In the genomic region with DNA sequence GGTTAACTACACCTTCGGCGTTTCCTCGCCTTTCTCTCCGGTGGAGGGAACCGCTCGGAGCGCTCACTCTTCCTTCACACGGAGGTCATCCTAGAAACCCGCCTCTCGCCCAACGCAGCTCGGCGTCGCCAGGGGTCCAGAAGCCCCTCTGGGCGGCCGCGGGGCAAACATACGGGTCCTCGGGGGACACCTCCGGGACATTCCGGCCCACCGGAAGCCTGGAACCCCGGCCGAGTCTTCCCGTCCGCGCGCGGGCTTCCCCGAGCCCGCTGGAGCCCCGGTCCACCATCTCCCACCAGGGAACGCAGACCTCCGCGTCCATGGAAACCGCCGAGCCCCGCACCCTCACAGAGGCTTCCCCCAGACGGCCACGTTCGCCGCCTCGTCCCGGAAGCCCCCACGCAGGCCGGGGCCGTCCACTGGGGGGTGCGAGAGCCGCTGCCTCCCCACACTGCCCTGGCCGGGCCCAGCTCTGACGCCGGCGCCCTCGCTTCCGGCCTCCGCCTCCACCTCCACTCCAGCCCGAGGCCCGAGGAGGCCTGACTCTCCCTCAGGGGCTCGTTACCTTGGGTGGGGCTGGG, we compare ENCODE assay signal across 8 mouse cellular contexts. TPM values are rescaled to one million over a fixed set of nuclear protein-coding genes. Genes with fewer than 3 reads are reported as not detected.
DNase-seq lines count a peak whose midpoint lies in the region; ATAC-seq and TF ChIP-seq lines count a peak whose summit lies in the region.

No protein-coding gene starts in this region.

- no peak for DNase-seq in kidney, adult 2 months
- DNase-seq in kidney, postnatal 36 days: no peak
- DNase-seq in CH12.LX (ENCODE audit: extremely low read depth): no peak
- DNase-seq in hindbrain, postnatal 0 days (ENCODE audit: low spot score): peak; percentile 66
- DNase-seq in mesoderm, embryonic 11.5 days (ENCODE audit: low read depth, low spot score): peak; percentile 54
- no peak for DNase-seq in gastrocnemius, postnatal 10 days
- DNase-seq in layer of hippocampus, adult 9-10 months (ENCODE audit: low spot score): no peak

- H3K79me2 ChIP-seq in CH12.LX (replicated peaks; ENCODE audit: control insufficient read depth, extremely low read depth, insufficient read depth, poor library complexity, severe bottlenecking): peaks cover 44% of the 10 kb centered on the region

- H3K27me3 ChIP-seq in kidney, adult 2 months (replicated peaks; ENCODE audit: control insufficient read depth, insufficient read depth, low read length): no peaks in the 10 kb centered on the region
- no peaks in the 10 kb centered on the region for H3K27me3 ChIP-seq in CH12.LX (replicated peaks)
- H3K27me3 ChIP-seq in embryonic facial prominence, embryonic 13.5 days: no peaks in the 10 kb centered on the region
- H3K27me3 ChIP-seq in hindbrain, postnatal 0 days (ENCODE audit: insufficient read depth, low read length): no peaks in the 10 kb centered on the region

- TF ChIP-seq POLR2A in kidney, adult 2 months (IDR thresholded peaks at IDR 0.05; ENCODE audit: low read depth, low read length): no peak
- TF ChIP-seq POLR2A in CH12.LX (IDR thresholded peaks at IDR 0.05; ENCODE audit: low read depth, low read length): no peak

- H3K9ac ChIP-seq in CH12.LX (ENCODE audit: insufficient read depth, low read depth): peak overlapping the region; percentile 98
- H3K9ac ChIP-seq in embryonic facial prominence, embryonic 13.5 days: peak overlapping the region; percentile 99
- H3K9ac ChIP-seq in hindbrain, postnatal 0 days (replicated peaks; ENCODE audit: low read length): peak overlapping the region; percentile 99

- ATAC-seq in embryonic facial prominence, embryonic 13.5 days (ENCODE audit: insufficient number of reproducible peaks, insufficient read depth, low FRiP score, low TSS enrichment, low read depth): peak; percentile 89
- peak; percentile 82 for ATAC-seq in hindbrain, postnatal 0 days

- no peaks in the 10 kb centered on the region for H3K9me3 ChIP-seq in CH12.LX (replicated peaks; ENCODE audit: low read length)
- H3K9me3 ChIP-seq in embryonic facial prominence, embryonic 13.5 days: no peaks in the 10 kb centered on the region
- H3K9me3 ChIP-seq in hindbrain, postnatal 0 days (ENCODE audit: low read length): no peaks in the 10 kb centered on the region

- TF ChIP-seq RAD21 in CH12.LX (IDR thresholded peaks at IDR 0.05; ENCODE audit: low read depth, low read length): no peak

- in situ Hi-C loops in CH12.LX (cut with MboI; ENCODE audit: low pct_ligation_motif_present, low pct_unique_long_range_greater_than_20kb, low sequenced_read_pairs): loop anchor here (10.0 to 25.0 kb wide), 2 partner anchors 195 to 372 kb away; partner anchors contain the start of gene Nutf2-ps1

- no peak for TF ChIP-seq EP300 in CH12.LX (IDR thresholded peaks at IDR 0.05; ENCODE audit: low read length)

- dilution Hi-C loops in CH12.LX (cut with MboI; ENCODE audit: extremely low pct_ligation_motif_present, extremely low pct_unique_long_range_greater_than_20kb, low sequenced_read_pairs): no loop called here

- H3K4me1 ChIP-seq in kidney, adult 2 months (ENCODE audit: control insufficient read depth, insufficient read depth, low read length): peaks cover 15% of the 10 kb centered on the region
- H3K4me1 ChIP-seq in CH12.LX (ENCODE audit: control insufficient read depth in 1 of 2, insufficient read depth in 2 of 2): peaks cover 14 to 66% of the 10 kb centered on the region in 2 experiments
- peaks cover 17% of the 10 kb centered on the region for H3K4me1 ChIP-seq in embryonic facial prominence, embryonic 13.5 days
- peaks cover 6% of the 10 kb centered on the region; the same call in 1 of the 2 replicates for H3K4me1 ChIP-seq in hindbrain, postnatal 0 days (ENCODE audit: insufficient read depth, low read length)

- WGBS in kidney, adult 2 months: under 1% methylated on average over 59 of the region's 59 CpGs
- WGBS in embryonic facial prominence, embryonic 13.5 days: under 1% methylated on average over 58 of the region's 59 CpGs
- WGBS in hindbrain, postnatal 0 days: under 1% methylated on average over 59 of the region's 59 CpGs

- peaks cover 3% of the 10 kb centered on the region for H3K36me3 ChIP-seq in kidney, adult 2 months (ENCODE audit: control insufficient read depth, insufficient read depth, low read length)
- H3K36me3 ChIP-seq in CH12.LX (replicated peaks in 1 of 2; ENCODE audit: control insufficient read depth in 1 of 2, insufficient read depth in 1 of 2, low read length in 1 of 2): peaks cover 28 to 40% of the 10 kb centered on the region in 2 experiments
- peaks cover 30% of the 10 kb centered on the region for H3K36me3 ChIP-seq in embryonic facial prominence, embryonic 13.5 days
- H3K36me3 ChIP-seq in hindbrain, postnatal 0 days (ENCODE audit: insufficient read depth, low read length): peaks cover 15% of the 10 kb centered on the region; the same call in 1 of the 2 replicates

- no peak for TF ChIP-seq CTCF in kidney, adult 2 months (conservative IDR thresholded peaks at IDR 0.05; ENCODE audit: insufficient read depth, insufficient read length, low read depth, low read length)
- TF ChIP-seq CTCF in CH12.LX (conservative IDR thresholded peaks at IDR 0.05 in 1 of 2, IDR thresholded peaks at IDR 0.05 in 1 of 2; ENCODE audit: low read depth in 2 of 2, low read length in 2 of 2): peak in 1 of 2 experiments; percentile 11; a peak in 1 of 4 replicates
- no peak for TF ChIP-seq CTCF in hindbrain, postnatal 0 days (IDR thresholded peaks at IDR 0.05; ENCODE audit: low read depth)

- peak overlapping the region; percentile 90 for H3K27ac ChIP-seq in kidney, adult 2 months (ENCODE audit: insufficient read depth, low read depth, low read length)
- H3K27ac ChIP-seq in CH12.LX (ENCODE audit: insufficient read depth, low read depth): peak overlapping the region; percentile 77
- peak overlapping the region; percentile 98 for H3K27ac ChIP-seq in embryonic facial prominence, embryonic 13.5 days
- H3K27ac ChIP-seq in hindbrain, postnatal 0 days: peak overlapping the region; percentile 98

- no peak overlapping the region for H3K4me2 ChIP-seq in CH12.LX (ENCODE audit: insufficient read depth, low read depth, poor library complexity, severe bottlenecking)
- H3K4me2 ChIP-seq in embryonic facial prominence, embryonic 13.5 days: peak overlapping the region; percentile 59
- peak overlapping the region; percentile 70 for H3K4me2 ChIP-seq in hindbrain, postnatal 0 days (ENCODE audit: low read depth, low read length)

- peak overlapping the region; percentile 78 for H3K4me3 ChIP-seq in kidney, adult 2 months (ENCODE audit: insufficient read depth, low read depth, low read length)
- peak overlapping the region; percentile 76 to 98 (median 92) for H3K4me3 ChIP-seq in CH12.LX (replicated peaks in 1 of 3; ENCODE audit: low read depth in 2 of 3, low read length in 2 of 3, poor library complexity in 1 of 3)
- H3K4me3 ChIP-seq in embryonic facial prominence, embryonic 13.5 days: peak overlapping the region; percentile 99
- peak overlapping the region; percentile 84 for H3K4me3 ChIP-seq in hindbrain, postnatal 0 days (ENCODE audit: low read length)

TF ChIP-seq in CH12.LX, 34 proteins besides CTCF, POLR2A, EP300 and RAD21:
- TF ChIP-seq E2F4 (IDR thresholded peaks at IDR 0.05; ENCODE audit: insufficient replicate concordance, low read depth, low read length) (no peak), HCFC1 (IDR thresholded peaks at IDR 0.05; ENCODE audit: low read depth, low read length) (no peak), GABPA (IDR thresholded peaks at IDR 0.05; ENCODE audit: insufficient replicate concordance, low read depth, low read length) (no peak), ELF1 (IDR thresholded peaks at IDR 0.05; ENCODE audit: low read depth, low read length) (0 out of 2 replicates have a peak, but pooled peaks have one; percentile 15), UBTF (IDR thresholded peaks at IDR 0.05; ENCODE audit: low read depth, low read length) (peak; percentile 99)

RNA-seq across cellular contexts. Expression of gene Smndc1, which starts 0.4 kb away (rescaled TPM):
- polyA plus RNA-seq in kidney, adult 2 months (2012; rRNA removed): 3.4 and 5.9 TPM in 2 replicates
- 20.5 and 20.9 TPM in 2 replicates for total RNA-seq in CH12.LX (2012; rRNA removed)
- 41.1 and 41.3 TPM in 2 replicates for total RNA-seq in CH12.LX (2014; rRNA removed)
- polyA plus RNA-seq in CH12.LX (2012; ENCODE audit: insufficient read length, low read depth): 96.6 and 104 TPM in 2 replicates
- polyA plus RNA-seq in embryonic facial prominence, embryonic 13.5 days (2015; fragmentation: Nextera tagmentation; extraction: Ambion mirVana): 44.9 and 45.0 TPM in 2 replicates
- 9.7 and 14.7 TPM in 2 replicates for total RNA-seq in hindbrain, postnatal 0 days (2014; rRNA removed)
- 34.4 and 35.3 TPM in 2 replicates for polyA plus RNA-seq in hindbrain, postnatal 0 days (2015; fragmentation: Nextera tagmentation; extraction: Ambion mirVana)
- 10 to 100 TPM; 27.3 to 34.7 TPM for total RNA-seq in gastrocnemius, postnatal 10 days (2021)

RNA-seq across cellular contexts. Expression of gene Gm10197, which starts 18.4 kb away (rescaled TPM):
- polyA plus RNA-seq in kidney, adult 2 months (2012; rRNA removed): not detected in 2 replicates
- total RNA-seq in CH12.LX (2012; rRNA removed): 3.9 TPM in 1 of 2 replicates, not detected in the other
- total RNA-seq in CH12.LX (2014; rRNA removed): not detected in 2 replicates
- 11.5 TPM in 1 of 2 replicates, not detected in the other for polyA plus RNA-seq in CH12.LX (2012; ENCODE audit: insufficient read length, low read depth)
- polyA plus RNA-seq in embryonic facial prominence, embryonic 13.5 days (2015; fragmentation: Nextera tagmentation; extraction: Ambion mirVana): not detected in 2 replicates
- not detected in 2 replicates for total RNA-seq in hindbrain, postnatal 0 days (2014; rRNA removed)
- not detected in 2 replicates for polyA plus RNA-seq in hindbrain, postnatal 0 days (2015; fragmentation: Nextera tagmentation; extraction: Ambion mirVana)
- not detected for total RNA-seq in gastrocnemius, postnatal 10 days (2021)

Comparison
In these comparisons a context has a peak if more than half of its experiments do, and no peak if none do; other contexts are left out.
1. DNase-seq: peak in hindbrain, postnatal 0 days (single experiment) and mesoderm, embryonic 11.5 days (single experiment); none in kidney, adult 2 months (single experiment), kidney, postnatal 36 days (0 of 2), CH12.LX (single experiment), gastrocnemius, postnatal 10 days (single experiment) and layer of hippocampus, adult 9-10 months (single experiment).
2. Peak in every context shown above with its lines, with median percentiles within 50 percentile points of each other: H3K27ac ChIP-seq, H3K4me3 ChIP-seq and H3K9ac ChIP-seq.